Mouse (Mus musculus) cerebellum, adult 11 months (tissue): ENCODE results near the gene Naa38.

Experiments
- DNase-seq: peaks from one replicate; pipeline ENCODE4 v3.0.0; 2022

The Naa38 gene

GRCm38 (mm10) chr11:69443328-69443727 is 48.0 kb downstream of the Naa38 start:
- no peak for DNase-seq
